Mouse (Mus musculus) bone marrow macrophage, adult 2 months (primary cell): ENCODE results near the gene Rnf123.

Experiments used
- CTCF ChIP-seq: IDR thresholded peaks from 2 replicates; pipeline ENCODE4 v1.5.1; 2012; ENCODE audit warnings: low read depth, mild to moderate bottlenecking, low read length, moderate library complexity
- POLR2A ChIP-seq: IDR thresholded peaks from 2 replicates; pipeline ENCODE4 v1.6.1; 2012; ENCODE audit warnings: mild to moderate bottlenecking, low read depth, low read length, borderline replicate concordance

DNA sequence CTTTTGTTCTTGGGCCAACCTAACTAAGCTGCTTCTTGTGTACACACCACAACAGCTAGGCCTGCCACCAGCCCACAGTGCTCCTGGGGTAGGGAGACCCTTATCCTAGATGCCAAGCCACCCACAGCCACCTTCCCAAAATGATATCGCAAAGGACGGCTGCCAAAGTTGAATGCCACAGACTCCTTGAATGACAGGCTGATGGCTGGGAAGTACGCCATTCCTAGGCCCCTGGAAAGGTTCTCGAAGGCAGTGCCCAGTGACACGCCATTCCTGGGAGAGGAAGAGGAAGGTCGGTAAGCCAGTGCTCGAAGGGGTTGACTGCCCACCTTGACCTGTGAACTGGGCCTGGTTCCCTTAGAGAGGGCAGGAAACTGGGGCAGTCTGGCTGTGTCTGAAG, 13.6 kb downstream of the Rnf123 start:
- no peak for TF ChIP-seq CTCF
- TF ChIP-seq POLR2A: no peak
